Mouse (Mus musculus) erythroid progenitor cell, adult 5-6 weeks (primary cell): ENCODE data around the gene Rbbp5. TPM values are rescaled to one million over a fixed set of nuclear protein-coding genes. Genes with fewer than 3 reads are reported as not detected.

ENCODE experiments used
- ATAC-seq: replicated peaks from 2 replicates; pipeline ENCODE4 v1.8.0; 2016; ENCODE audit warnings: moderate number of reproducible peaks, mild to moderate bottlenecking, moderate TSS enrichment, inconsistent platforms; ENCODE audit not compliant: poor library complexity, low FRiP score, severe bottlenecking
- total RNA-seq, 2 experiments: library from RNA; stranded (forward) in 1 of 2; stranded (reverse) in 1 of 2; fragments of 150-400 nt in 1 of 2; fragments of 186-747, 209-891 nt in 1 of 2; gene quantifications; 2 replicates each; pipeline versions ENCODE4 v1.2.3 to v1.2.4; 2015 to 2017; ENCODE audit warnings: low replicate concordance in 2 of 2

Rbbp5 gene
- total RNA-seq, 2 experiments from 2014 or later, result 35.3 to 53.2 TPM

GRCm38 (mm10) chr1:132483234-132483633 is 6.1 kb downstream of the Rbbp5 start:
- no peak for ATAC-seq

DNA sequence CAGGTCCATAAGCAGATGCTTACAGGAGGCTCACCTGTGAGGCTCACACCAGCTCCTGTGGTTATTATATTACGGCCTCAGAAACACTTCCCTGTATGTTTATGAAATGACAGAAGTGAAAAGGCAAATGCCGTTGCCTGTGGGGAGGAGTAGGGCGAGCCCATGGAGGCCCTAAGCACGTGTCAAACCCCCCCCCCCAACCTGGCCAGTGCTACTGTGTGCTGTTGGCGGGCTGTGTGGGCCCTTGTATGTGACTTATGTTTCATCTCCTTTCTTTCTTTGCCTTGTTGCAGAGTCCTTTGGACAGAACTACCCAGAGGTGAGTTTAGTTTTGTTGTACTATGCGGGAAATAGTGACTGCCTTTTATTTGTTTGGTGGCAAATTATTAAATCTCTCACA is 6.6 kb downstream of the Rbbp5 start:
- no peak for ATAC-seq

DNA sequence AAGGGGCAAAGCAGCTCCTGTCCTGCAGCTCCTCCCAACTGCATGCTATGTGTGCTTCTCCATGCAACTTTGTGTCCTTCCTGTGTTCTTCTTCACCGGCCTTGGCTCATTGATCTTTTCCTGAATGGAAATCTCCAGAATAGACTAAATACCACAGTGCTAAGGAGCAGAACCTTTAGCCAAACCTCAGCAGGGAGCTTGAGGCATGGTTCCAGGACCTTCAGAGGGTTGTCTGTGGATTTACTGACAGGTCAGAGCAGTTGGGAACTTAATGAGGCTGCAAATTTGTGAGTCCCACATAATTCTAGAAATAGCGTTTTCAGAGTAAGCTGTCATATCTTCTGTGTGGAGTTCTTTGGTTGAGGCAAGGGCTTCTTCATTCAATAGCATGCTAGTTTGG is 23.4 kb downstream of the Rbbp5 start:
- no peak for ATAC-seq

DNA sequence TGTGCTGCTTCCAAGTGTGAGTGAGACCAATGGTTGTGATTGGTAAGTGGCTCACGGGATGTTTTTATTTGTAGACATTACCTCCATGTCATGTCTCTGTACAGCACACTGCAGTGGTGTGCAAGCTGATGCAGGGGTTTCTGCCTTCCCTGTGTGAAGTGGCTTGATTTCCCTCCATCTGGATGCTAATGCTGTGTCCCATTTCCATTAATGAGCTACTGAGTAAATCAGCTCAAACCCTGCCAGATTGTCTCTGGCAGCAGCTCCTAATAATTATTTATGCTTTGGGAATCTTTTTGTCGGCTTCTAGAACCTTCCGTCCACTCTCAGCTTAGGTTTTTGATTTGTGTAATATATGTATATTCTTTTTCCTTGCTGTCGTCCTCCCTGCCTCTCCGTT is 28.0 kb downstream of the Rbbp5 start:
- ATAC-seq, result no peak

DNA sequence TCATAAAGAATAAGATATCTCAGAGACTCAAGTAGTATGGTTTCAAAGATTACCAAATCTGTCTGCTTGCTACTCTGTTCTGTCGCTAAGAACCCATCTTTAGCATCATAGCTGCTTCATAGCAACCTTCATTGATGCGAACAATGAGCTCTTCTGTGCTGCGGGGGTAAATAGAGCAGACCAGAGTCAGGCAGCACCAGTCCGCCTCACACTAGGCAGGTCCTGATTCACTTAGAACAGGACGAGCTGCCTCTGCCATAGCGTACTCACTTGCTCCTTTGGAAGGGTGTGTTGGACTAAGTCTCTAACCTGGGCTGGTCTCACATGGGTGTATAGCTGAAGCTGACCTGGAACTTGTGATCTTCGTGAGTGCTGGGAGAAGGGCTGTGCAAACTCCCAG is 28.9 kb downstream of the Rbbp5 start, which contains the start of gene Tmem81:
Gene Tmem81, plus strand, starts transcription at position 173 of the 400 bp plus-strand sequence.
- no peak for ATAC-seq

GRCm38 (mm10) chr1:132506656-132507055 is 29.5 kb downstream of the Rbbp5 start:
- ATAC-seq, result no peak

DNA sequence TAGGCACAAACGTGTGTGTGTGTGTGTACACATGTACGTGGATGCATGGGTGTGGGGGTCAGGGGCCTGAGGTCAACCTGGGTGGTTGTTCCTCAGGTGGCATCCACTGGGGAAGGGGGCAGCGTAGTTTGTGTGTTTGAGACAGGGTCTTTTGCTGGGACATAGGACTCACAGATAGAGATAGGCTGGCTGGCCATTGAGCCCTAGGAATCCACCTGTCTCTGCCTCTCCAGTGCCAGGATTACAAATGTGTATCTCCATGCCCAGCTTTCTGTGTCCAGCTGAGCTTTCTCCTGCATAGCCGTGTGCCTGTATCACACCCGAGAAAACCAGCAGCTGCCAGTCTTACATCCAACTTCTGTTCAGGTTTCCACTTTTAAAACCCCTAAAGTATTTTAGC is 32.6 kb downstream of the Rbbp5 start:
- ATAC-seq, result no peak

- no peak for ATAC-seq
Measured at GRCm38 (mm10) chr1:132511521-132511920, 34.4 kb downstream of the Rbbp5 start.

GRCm38 (mm10) chr1:132512106-132512505 is 34.9 kb downstream of the Rbbp5 start:
- ATAC-seq, result no peak

DNA sequence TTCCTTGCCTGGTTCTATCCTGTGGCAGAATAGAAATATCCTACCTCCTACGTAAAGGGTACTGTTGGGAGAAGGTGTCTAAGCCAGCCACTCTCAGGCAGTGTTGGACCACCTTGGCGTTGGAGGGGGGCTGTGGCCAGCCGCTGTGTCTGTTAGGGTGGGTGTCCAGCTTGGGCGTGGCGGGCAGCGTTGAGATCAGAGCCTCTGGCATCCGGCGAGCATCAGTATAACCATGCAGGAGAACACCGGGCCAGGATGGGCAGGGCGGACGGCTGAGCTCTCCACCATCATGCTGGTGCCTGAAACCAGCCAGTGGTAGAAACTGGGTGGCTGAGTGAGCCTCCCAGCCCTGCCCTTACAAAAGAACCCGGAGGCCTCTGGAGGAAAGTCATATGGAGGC is 38.2 kb downstream of the Rbbp5 start:
- ATAC-seq, result no peak

DNA sequence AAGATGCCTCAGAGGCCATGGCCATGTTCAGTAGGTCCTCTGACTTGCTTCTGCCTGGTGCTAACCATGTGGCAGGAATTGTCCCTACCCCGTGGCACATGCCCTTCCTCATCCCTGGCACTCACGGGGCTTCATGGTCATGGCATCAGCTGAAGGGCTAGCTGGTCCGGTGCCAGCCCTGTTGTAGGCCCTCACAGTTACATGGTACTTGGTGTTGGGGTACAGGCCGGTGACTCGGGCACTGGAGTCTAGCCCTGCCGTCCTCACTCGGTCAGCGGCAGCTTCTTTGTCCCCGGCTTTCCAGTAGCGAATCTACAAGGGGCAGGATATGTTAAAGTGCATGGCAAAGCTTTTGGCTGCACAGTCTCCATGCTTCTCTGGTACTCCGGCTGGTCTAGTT is 39.6 kb downstream of the Rbbp5 start:
- no peak for ATAC-seq

DNA sequence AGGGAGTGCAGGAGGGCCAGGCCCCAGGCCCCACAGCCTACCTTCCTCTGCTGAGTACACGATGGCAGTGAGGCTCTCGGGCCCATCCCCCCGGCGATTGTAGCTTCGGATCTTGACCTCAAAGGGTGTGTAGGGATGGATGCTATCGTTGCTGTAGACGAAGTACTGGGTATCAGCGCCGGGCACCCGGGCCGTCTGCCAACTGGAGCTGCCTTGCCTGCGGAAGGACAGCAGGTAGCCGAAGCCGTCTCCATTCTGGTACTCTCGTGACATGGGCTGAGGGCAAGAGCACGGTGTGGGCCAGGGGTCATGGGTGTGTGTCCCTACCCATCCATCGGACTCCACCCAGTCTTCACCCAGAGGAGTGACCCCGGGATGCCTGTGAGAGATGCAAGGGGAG is 41.5 kb downstream of the Rbbp5 start:
- ATAC-seq, result no peak

DNA sequence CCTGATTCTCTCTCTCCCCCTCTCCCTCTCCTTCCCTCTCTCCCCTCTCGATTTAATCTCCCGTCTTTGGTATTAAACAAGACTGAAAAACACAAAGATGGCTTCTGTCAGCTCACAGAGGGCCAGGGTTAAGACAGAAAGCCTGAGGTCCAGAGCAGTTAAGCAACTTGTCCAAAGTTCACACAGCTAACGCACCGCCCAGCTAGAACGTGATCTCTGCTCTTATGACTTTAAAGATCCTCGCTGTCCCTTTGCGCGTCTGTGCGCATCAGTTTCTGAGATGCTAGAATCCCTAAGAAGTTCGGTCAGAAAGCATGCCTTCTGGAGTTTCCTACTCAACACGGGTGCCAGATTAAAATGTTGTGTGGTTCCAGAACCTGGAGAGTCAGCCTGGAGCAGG is 42.6 kb downstream of the Rbbp5 start:
- ATAC-seq, result no peak

GRCm38 (mm10) chr1:132520764-132521163 is 43.6 kb downstream of the Rbbp5 start:
- ATAC-seq, result no peak

DNA sequence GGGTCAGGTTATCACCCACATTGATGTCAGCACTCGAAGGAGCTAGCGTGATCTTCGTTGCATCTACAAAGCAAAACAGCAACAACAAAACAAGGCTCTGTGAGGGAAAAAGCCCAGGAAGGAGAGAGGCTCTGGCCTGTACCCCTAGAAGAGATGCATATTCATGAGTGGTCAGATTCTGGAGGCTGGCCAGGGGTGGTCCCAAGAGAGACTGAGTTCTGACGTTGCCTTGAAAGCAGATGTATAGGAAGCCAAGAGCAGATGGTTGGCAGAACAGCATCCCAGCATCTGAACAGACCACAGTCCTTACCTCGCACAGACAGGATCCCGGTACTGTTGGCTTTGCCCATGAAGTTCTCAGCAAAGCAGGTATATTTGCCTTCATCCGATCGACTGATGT is 45.9 kb downstream of the Rbbp5 start:
- no peak for ATAC-seq

DNA sequence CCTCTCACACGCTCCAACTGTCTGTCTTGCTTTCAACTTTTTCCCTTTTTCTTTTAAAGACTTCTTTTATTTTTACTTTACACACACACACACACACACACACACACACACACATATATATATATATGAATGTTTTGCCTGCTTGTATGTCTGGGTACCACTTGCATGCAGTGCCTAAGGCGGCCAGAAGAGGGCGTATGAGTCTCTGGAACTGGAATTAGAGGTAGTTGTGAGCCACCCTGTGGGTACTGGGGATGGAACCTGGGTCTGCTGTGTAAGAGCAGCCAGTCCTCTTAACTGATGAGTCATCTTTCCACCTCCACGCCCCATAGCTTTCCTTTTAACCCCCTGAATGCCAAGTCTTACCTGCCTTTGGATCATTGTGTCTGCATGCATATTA is 46.8 kb downstream of the Rbbp5 start:
- no peak for ATAC-seq

DNA sequence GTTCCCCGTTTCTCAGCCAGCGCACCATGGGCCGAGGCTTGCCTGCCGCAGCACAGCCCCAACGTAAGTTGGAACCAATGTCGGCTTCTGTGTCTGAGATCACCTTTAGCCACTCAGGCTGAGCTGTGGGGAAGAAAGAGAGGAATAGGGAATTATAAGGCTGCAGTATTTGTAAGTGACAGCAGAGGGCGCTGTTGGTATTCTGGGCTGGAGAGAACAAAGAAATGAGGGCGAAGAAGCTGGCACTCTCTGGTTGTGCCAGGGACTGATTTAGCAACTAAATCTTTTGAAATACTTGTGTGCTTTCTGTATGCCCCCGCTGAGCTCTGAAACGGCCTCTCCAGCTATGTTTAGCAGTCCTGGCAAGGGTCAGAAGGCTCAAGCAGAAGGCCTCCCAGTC is 48.7 kb downstream of the Rbbp5 start:
- 0 out of 2 replicates have a peak, but pooled peaks have one; percentile 32 for ATAC-seq

GRCm38 (mm10) chr1:132528071-132528470 is 50.9 kb downstream of the Rbbp5 start:
- no peak for ATAC-seq

GRCm38 (mm10) chr1:132528647-132529334 is 51.6 kb downstream of the Rbbp5 start:
- no peak for ATAC-seq

DNA sequence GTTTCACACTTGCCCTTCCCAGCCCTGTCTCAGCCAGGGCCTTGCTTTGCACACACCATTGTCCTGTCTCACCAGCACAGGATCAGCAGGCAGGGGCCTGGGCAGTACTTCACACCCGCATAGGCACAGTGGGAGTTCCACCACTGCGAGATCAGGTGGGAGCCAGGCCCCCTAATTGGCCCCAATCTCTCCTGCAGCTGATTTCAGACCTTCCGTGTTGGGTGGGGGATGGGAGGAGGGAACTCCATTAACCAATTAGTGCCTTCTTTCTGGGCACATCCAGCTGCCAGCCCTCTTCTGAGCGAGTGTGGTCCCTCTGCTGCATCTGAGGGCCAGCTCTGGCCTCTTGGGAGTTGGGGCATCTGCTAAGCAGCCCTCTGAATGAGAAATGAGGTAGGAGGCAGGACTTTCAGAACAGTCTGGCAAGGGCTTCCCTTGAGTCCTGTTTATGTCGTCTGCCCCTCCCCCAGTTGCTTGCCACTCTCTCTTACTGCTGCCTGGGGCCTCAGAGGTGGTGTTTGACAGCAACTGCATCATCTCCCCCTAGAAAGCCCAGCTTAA is 53.5 kb downstream of the Rbbp5 start:
- ATAC-seq, result no peak

DNA sequence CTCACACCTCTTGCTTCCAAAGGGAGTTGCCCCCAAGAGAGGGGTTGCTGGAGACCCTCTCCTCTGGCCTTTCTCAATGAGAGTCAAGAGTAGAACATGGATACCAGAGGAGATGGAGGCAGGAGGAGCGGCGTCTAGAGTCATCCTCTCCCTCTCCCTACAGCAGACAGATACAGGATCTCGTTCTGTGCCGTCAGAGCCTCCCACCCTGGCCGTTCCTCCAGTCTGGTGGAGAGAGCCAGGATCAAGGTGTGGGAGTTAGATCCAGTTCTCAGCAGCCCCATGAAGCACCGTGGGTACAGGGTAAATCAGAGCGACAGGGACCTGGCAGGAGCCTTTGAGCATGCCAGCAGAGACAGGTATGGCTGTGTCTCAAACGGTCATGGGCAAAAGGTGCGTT is 55.4 kb downstream of the Rbbp5 start:
- no peak for ATAC-seq

DNA sequence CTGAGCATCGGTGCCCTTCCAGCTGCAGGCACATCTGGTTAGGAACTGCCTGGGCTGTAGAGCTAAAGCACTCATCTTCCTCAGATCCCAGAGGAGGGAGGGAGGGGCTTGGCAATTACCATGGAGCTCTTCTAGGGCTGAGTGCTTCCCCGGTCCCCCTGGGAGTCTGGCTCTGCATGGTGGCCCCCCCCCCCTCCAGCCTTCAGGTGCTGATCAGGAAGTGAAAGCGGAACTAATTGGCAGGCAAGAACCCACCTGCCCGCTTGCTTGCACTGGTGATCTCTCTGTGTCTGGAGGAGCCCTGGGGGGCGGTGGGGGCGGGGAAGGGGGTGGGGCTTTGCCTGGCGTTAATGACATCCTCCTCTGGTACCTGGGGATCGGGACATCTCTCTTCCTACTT is 56.7 kb downstream of the Rbbp5 start:
- no peak for ATAC-seq
